Mouse (Mus musculus): Measurements from ENCODE around the gene Prpf3. TPM values are rescaled to one million over a fixed set of nuclear protein-coding genes. Genes with fewer than 3 reads are reported as not detected.

The Prpf3 gene
- 72.8 TPM for total RNA-seq (2023)

GRCm38 (mm10) chr3:95855502-95856089 lies at the start of gene Prpf3:
Gene Prpf3, minus strand, starts transcription at chr3:95855885.

GRCm38 (mm10) chr3:95904568-95904967 lies 48.9 kb upstream of the Prpf3 start, which contains the start of gene Car14:
Gene Car14, minus strand, starts transcription at chr3:95904691.

GRCm38 (mm10) chr3:95893606-95894316 lies 38.1 kb upstream of the Prpf3 start, which contains the start of gene Aph1a:
Gene Aph1a, plus strand, starts transcription at chr3:95893969.

GRCm38 (mm10) chr3:95891211-95892065 lies 35.8 kb upstream of the Prpf3 start, which contains the start of gene BC028528:
Gene BC028528, minus strand, starts transcription at chr3:95892005.

GRCm38 (mm10) chr3:95881979-95882815 lies 26.5 kb upstream of the Prpf3 start, which contains the start of gene Ciart:
Gene Ciart, minus strand, starts transcription at chr3:95882251.

GRCm38 (mm10) chr3:95871392-95871867 lies 15.7 kb upstream of the Prpf3 start, which contains the start of gene Mrps21:
Gene Mrps21, minus strand, starts transcription at chr3:95871519.

GRCm38 (mm10) chr3:95818571-95819288 lies 37.0 kb downstream of the Prpf3 start, which contains the start of gene Rprd2:
Gene Rprd2, minus strand, starts transcription at chr3:95818863.

Other genes starting within 250 kb of the Prpf3 start
- gene Ensa, start 230.9 kb downstream of the Prpf3 start, total RNA-seq (2023): 106 TPM
- gene Mcl1, start 197.1 kb downstream of the Prpf3 start, total RNA-seq (2023): 250 TPM
- gene Adamtsl4, start 168.0 kb downstream of the Prpf3 start, total RNA-seq (2023): 8.4 TPM
- 59.9 TPM for gene Ecm1, start 116.3 kb downstream of the Prpf3 start, total RNA-seq (2023)
- gene Tars2, start 95.7 kb downstream of the Prpf3 start, total RNA-seq (2023): 102 TPM
- gene Rprd2, start 37.0 kb downstream of the Prpf3 start, total RNA-seq (2023): 98.7 TPM
- gene Mrps21, start 15.6 kb upstream of the Prpf3 start, total RNA-seq (2023): 65.9 TPM
- gene Ciart, start 26.4 kb upstream of the Prpf3 start, total RNA-seq (2023): 25.5 TPM
- 3.8 TPM for gene BC028528, start 36.1 kb upstream of the Prpf3 start, total RNA-seq (2023)
- 37.7 TPM for gene Aph1a, start 38.1 kb upstream of the Prpf3 start, total RNA-seq (2023)
- gene Car14, start 48.8 kb upstream of the Prpf3 start, total RNA-seq (2023): not detected
- 87.9 TPM for gene Anp32e, start 73.4 kb upstream of the Prpf3 start, total RNA-seq (2023)
- 52.2 TPM for gene Plekho1, start 140.1 kb upstream of the Prpf3 start, total RNA-seq (2023)
- gene Vps45, start 202.6 kb upstream of the Prpf3 start, total RNA-seq (2023): 12.4 TPM
- gene Otud7b, start 248.6 kb upstream of the Prpf3 start, total RNA-seq (2023): 27.0 TPM